Mouse (Mus musculus): Measurements from ENCODE around the gene Pus10. TPM values are rescaled to one million over a fixed set of nuclear protein-coding genes. Genes with fewer than 3 reads are reported as not detected.

Pus10 gene
- total RNA-seq, 1 experiment from 2014 or later, result 21.8 TPM

- DNase-seq, result no peak
Observed at GRCm38 (mm10) chr11:23695847-23696246, 30.4 kb downstream of the Pus10 start.

DNA sequence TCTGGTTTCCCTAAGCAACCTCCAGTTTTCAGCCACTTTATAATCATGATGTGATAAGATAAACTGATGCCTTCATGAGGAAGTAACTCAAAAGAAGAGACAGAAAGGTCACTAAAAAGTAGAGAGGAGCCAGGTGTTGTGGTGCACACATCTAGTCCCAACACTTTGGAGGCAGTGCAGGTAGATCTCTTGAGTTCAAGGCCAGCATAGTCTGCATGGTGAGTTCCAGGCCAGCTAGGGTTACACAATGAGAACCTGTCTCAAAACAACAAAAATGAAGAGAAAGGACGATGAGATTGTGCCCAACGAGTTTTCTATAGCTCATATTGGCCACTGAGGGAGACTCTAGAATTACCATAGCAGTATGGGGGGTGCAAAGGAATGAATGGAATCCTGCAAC, 33.1 kb downstream of the Pus10 start:
- no peak for DNase-seq

DNA sequence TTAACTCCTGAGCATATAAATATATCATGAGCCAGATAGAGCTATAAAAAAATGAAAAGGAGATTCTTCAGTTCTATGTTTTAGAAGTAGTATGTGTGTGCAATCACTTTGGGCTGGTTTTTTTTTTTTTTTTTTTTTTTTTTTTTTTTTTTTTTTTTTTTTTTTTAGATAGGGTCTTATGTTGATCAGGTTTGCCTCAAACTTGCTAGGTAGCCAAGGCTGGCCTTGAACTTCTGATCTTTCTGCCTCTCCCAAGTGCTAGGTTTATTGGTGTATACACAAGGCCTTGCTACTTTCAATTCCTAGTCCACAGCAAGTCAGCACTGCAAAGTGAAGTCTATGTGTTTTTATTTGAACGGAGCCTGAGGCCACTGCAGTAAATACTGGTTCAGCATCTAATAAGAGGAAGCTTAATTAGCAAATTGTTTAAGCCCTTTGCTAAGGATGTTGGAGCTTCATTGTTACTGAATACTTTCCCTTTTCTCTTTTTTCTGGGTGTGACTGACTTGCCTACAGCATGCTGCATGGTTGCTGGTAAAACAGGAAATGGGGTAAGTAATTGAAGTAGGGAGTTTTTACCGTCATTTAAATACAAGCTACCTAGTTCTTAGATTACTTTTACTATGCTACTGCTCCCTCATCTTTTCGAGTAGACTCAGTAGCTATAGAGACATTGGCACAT, 34.1 kb downstream of the Pus10 start:
- DNase-seq, result no peak

DNA sequence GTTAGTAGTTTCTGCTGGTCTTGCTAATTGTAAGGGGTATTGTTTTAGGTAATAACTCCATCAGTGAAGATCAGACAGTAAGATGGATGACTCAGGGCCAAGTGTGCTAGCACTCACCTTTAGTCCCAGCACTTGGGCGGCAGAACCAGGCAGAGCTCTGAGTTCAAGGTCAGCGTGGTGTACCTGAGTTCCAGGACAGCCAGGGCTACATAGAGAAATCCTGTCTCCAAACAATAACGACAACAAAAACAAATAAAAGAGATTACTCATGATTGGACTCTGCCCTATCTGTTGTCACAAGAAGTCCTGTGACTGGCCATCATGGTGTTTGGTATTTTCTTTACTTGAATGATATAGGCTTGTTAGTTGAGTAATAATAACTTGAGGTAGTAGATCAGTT, 36.4 kb downstream of the Pus10 start:
- DNase-seq, result no peak

GRCm38 (mm10) chr11:23704604-23705294, 39.3 kb downstream of the Pus10 start:
- no peak for DNase-seq

GRCm38 (mm10) chr11:23712299-23712698, 46.8 kb downstream of the Pus10 start:
- no peak for DNase-seq

GRCm38 (mm10) chr11:23718856-23719255, 53.4 kb downstream of the Pus10 start:
- no peak for DNase-seq

GRCm38 (mm10) chr11:23719825-23720224, 54.4 kb downstream of the Pus10 start:
- DNase-seq, result no peak

DNA sequence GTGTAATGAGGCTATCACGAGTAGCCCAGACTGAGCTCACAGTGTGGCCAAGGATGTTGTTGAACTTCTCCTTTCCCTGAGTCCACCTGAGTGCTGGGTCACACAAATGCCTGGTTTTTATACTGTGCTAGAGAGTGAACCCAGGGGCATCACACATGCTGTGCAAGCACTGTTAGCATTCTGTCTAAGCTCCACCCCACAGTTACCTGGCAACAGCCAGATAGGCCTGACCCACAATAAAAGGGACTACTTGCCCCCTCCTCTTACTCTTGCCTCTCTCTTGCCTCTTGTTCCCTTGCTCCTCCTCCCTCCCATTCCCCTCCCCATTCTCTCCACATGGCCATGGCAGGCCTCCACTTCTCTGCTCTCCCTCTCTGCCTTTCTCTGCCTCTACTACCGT, 56.9 kb downstream of the Pus10 start:
- no peak for DNase-seq

- DNase-seq, result no peak
Observed at GRCm38 (mm10) chr11:23725850-23726249, 60.4 kb downstream of the Pus10 start.

GRCm38 (mm10) chr11:23726441-23726840, 61.0 kb downstream of the Pus10 start:
- no peak for DNase-seq

- no peak for DNase-seq
Observed at GRCm38 (mm10) chr11:23728186-23728585, 62.7 kb downstream of the Pus10 start.

DNA sequence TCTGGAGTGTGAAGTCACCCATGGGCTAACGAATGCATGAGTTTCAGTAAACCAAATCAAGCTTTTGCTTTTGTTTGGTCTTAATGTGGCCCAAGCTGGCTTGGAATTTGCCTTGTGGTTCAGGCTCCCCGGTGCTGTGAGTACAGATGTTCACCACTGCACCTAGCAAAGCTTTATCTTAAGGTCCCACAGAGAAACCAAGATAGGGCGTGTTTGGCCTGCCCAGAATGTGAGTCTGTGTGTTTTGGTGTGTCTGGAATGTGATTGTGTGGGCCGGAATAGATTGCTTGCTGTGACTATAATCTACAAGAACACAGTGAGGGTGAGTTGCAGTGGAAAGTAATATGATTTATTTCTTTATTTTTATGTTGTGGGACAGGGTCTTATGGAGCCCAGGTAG, 64.6 kb downstream of the Pus10 start:
- DNase-seq, result no peak

DNA sequence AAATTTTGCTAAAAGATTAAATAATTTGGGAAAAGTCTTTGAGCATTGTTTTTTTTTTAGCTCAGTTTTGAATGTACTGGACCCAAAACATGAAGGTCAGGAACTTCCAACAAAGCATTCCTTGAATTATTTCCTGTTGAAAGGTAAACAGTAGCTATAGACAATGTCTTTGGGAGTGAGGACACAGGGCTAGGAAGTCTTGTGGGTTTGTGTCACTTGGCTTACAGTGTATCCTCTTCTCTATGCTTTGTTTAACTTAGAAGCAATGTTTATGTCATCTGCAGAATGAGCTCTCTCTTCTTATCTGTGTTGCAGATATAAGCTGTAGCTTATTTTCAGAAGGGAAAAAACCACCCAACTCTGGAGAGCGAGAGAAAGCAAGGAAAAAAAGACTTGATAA, 67.4 kb downstream of the Pus10 start:
- DNase-seq, result no peak

- DNase-seq, result no peak
Observed at GRCm38 (mm10) chr11:23734749-23735286, 69.3 kb downstream of the Pus10 start.

GRCm38 (mm10) chr11:23735820-23736470, 70.5 kb downstream of the Pus10 start:
- no peak for DNase-seq

- DNase-seq, result no peak
Observed at GRCm38 (mm10) chr11:23740895-23741294, 75.4 kb downstream of the Pus10 start.

DNA sequence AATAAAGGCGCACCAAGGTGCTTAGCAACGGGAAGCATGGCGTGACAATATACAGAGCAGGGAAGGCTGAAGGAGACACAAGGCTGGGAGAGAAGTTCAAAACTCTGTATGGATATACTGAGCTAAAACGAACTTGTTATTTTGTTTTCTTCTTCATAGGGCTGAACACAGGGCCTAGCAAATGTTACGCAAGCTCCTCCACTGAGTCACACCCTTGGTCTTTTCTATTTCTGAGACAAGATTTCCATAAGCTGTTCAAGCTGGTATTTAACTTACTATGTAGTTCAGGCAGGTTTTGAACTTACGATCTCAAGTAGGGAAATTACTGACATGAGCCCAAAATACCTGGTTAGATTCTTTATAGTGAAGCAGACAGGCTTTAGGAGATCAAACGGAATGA, 75.9 kb downstream of the Pus10 start:
- no peak for DNase-seq

- no peak for DNase-seq
Observed at GRCm38 (mm10) chr11:23744352-23744751, 78.9 kb downstream of the Pus10 start.

DNA sequence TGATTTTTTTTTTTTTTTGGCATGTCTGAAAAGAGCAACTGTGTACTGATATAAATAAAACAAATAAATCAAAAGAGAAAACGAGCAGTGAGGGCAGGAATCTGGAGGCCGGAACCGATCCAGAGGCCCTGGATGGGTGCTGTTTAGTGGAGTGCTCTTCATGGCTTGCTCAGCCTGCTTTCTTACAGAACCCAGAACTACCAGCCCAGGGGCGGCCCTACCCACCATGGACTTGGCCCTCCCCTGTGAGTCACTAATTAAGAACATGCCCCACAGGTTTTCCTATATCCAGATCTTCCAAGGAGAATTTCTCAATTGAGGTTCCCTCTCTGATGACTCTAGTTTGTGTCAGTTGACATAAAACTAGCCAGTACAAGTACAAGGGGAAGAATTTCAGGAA, 80.6 kb downstream of the Pus10 start:
- DNase-seq, result no peak

- DNase-seq, result no peak
Observed at GRCm38 (mm10) chr11:23753136-23753710, 87.7 kb downstream of the Pus10 start.

GRCm38 (mm10) chr11:23754329-23754728, 88.9 kb downstream of the Pus10 start:
- DNase-seq, result no peak

DNA sequence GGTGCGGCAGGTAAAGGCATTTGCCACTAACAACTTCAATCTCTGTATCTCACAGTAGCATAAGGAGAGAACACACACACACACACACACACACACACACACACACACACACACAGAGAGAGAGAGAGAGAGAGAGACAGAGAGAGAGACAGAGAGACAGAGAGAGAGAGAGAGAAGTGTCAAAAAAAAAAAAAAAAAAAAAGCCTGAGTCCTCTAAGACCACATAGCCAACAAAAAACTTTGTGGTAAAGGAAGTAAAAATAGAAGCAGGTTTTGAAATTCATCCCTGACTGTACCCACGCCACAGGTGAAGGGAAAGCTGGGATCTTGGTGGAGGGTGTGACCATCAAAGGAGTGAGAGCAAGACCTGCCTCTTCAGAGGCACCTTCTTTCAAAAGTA, 92.7 kb downstream of the Pus10 start:
- no peak for DNase-seq
